Mouse (Mus musculus) heart, embryonic 13.5 days (tissue): ENCODE measurements around the gene Lrrc8c. TPM values are rescaled to one million over a fixed set of nuclear protein-coding genes. Genes with fewer than 3 reads are reported as not detected.

Experiments
- ATAC-seq: fragments of 200-750 bp; cut with Nextera tagmentation; 2 replicates; pipeline ENCODE4 v1.8.0; 2017; ENCODE audit warnings: moderate TSS enrichment; ENCODE audit not compliant: insufficient number of reproducible peaks, low FRiP score, low TSS enrichment; ENCODE audit errors: extremely low read depth
- H3K27ac ChIP-seq: fragments of 300-500 bp; sonication (generic); replicated peaks from 2 replicates; pipeline ENCODE4 v1.5.1; 2015; ENCODE audit warnings: moderate library complexity, mild to moderate bottlenecking, inconsistent platforms
- H3K27me3 ChIP-seq: fragments of 300-500 bp; sonication (generic); replicated peaks from 2 replicates; pipeline ENCODE4 v1.6.1; 2015; ENCODE audit warnings: mild to moderate bottlenecking, inconsistent platforms
- H3K36me3 ChIP-seq: fragments of 300-500 bp; sonication (generic); 2 replicates; pipeline ENCODE4 v1.6.1; 2015; ENCODE audit warnings: mild to moderate bottlenecking, inconsistent platforms
- H3K4me1 ChIP-seq: fragments of 300-500 bp; sonication (generic); 2 replicates; pipeline ENCODE4 v1.6.1; 2015; ENCODE audit warnings: inconsistent platforms
- H3K4me2 ChIP-seq: fragments of 300-500 bp; sonication (generic); 2 replicates; pipeline ENCODE4 v1.6.1; 2015; ENCODE audit warnings: inconsistent platforms, mild to moderate bottlenecking, moderate library complexity
- H3K4me3 ChIP-seq: fragments of 300-500 bp; sonication (generic); 2 replicates; pipeline ENCODE4 v1.5.1; 2015; ENCODE audit warnings: moderate library complexity, mild to moderate bottlenecking, inconsistent platforms
- H3K9ac ChIP-seq: fragments of 300-500 bp; sonication (generic); 2 replicates; pipeline ENCODE4 v1.6.1; 2015; ENCODE audit warnings: inconsistent platforms, mild to moderate bottlenecking, moderate library complexity
- H3K9me3 ChIP-seq: fragments of 300-500 bp; sonication (generic); 2 replicates; pipeline ENCODE4 v1.6.1; 2016; ENCODE audit warnings: inconsistent platforms
- WGBS: fragments of 180-500 bp; shearing (Covaris S2); methylation state at CpG from one replicate; pipeline ENCODE4 v1.1.7; 2015; ENCODE audit warnings: mixed read lengths; 5-methylcytosine and 5-hydroxymethylcytosine counted together
- polyA plus RNA-seq: library from polyadenylated mRNA; unstranded; fragments of >200 nt; fragmentation: Nextera tagmentation; extraction: Ambion mirVana; gene quantifications from 2 replicates; pipeline ENCODE4 v1.2.1, GENCODE M21; 2015

The Lrrc8c gene
- polyA plus RNA-seq, 1 experiment from 2014 or later, result 18.3 TPM

- peaks cover 22% of the 10 kb centered on the region for H3K36me3 ChIP-seq
- H3K9ac ChIP-seq, result no peak overlapping the region
- no peak for ATAC-seq
- no peaks in the 10 kb centered on the region for H3K9me3 ChIP-seq
- WGBS, result 38% methylated on average over 9 of the region's 9 CpGs
- peaks cover 35% of the 10 kb centered on the region for H3K4me1 ChIP-seq
- H3K27ac ChIP-seq, result peak overlapping the region; percentile 55
- H3K4me3 ChIP-seq, result no peak overlapping the region
- no peaks in the 10 kb centered on the region for H3K27me3 ChIP-seq
- H3K4me2 ChIP-seq, result no peak overlapping the region
Observed at GRCm38 (mm10) chr5:105602585-105602984, 83.4 kb downstream of the Lrrc8c start.

GRCm38 (mm10) chr5:105605736-105606135, 86.5 kb downstream of the Lrrc8c start:
- no peak overlapping the region for H3K9ac ChIP-seq
- H3K4me1 ChIP-seq, result peaks cover 18% of the 10 kb centered on the region
- H3K36me3 ChIP-seq, result peaks cover 42% of the 10 kb centered on the region
- no peak overlapping the region for H3K4me3 ChIP-seq
- 87% methylated on average over 9 of the region's 9 CpGs for WGBS
- ATAC-seq, result no peak
- H3K27ac ChIP-seq, result no peak overlapping the region
- no peaks in the 10 kb centered on the region for H3K9me3 ChIP-seq
- H3K4me2 ChIP-seq, result no peak overlapping the region
- no peaks in the 10 kb centered on the region for H3K27me3 ChIP-seq

GRCm38 (mm10) chr5:105609683-105610082, 90.5 kb downstream of the Lrrc8c start:
- ATAC-seq, result no peak
- 74% methylated on average over 12 of the region's 12 CpGs for WGBS
- Histone ChIP-seq H3K9ac (no peak overlapping the region), H3K4me3 (no peak overlapping the region), H3K4me1 (peaks cover 7% of the 10 kb centered on the region), H3K4me2 (no peak overlapping the region), H3K27ac (no peak overlapping the region), H3K36me3 (peaks cover 51% of the 10 kb centered on the region), H3K27me3 (no peaks in the 10 kb centered on the region), H3K9me3 (no peaks in the 10 kb centered on the region)

GRCm38 (mm10) chr5:105613002-105613401, 93.8 kb downstream of the Lrrc8c start:
- H3K27ac ChIP-seq, result no peak overlapping the region
- H3K9me3 ChIP-seq, result no peaks in the 10 kb centered on the region
- peaks cover 31% of the 10 kb centered on the region for H3K36me3 ChIP-seq
- ATAC-seq, result no peak
- H3K9ac ChIP-seq, result no peak overlapping the region
- no peaks in the 10 kb centered on the region for H3K27me3 ChIP-seq
- peaks cover 4% of the 10 kb centered on the region; the same call in 1 of the 2 replicates for H3K4me1 ChIP-seq
- no peak overlapping the region for H3K4me3 ChIP-seq
- WGBS, result 74% methylated on average over 9 of the region's 9 CpGs
- H3K4me2 ChIP-seq, result no peak overlapping the region

GRCm38 (mm10) chr5:105614000-105614399, 94.8 kb downstream of the Lrrc8c start:
- no peak for ATAC-seq
- no peak overlapping the region for H3K4me3 ChIP-seq
- H3K27me3 ChIP-seq, result no peaks in the 10 kb centered on the region
- WGBS, result 59% methylated on average over 5 of the region's 5 CpGs
- H3K4me1 ChIP-seq, result peaks cover 4% of the 10 kb centered on the region; the same call in 1 of the 2 replicates
- no peak overlapping the region for H3K9ac ChIP-seq
- no peak overlapping the region for H3K4me2 ChIP-seq
- peaks cover 22% of the 10 kb centered on the region for H3K36me3 ChIP-seq
- H3K27ac ChIP-seq, result no peak overlapping the region
- H3K9me3 ChIP-seq, result no peaks in the 10 kb centered on the region

GRCm38 (mm10) chr5:105614682-105615434, 95.7 kb downstream of the Lrrc8c start:
- ATAC-seq, result no peak
- Histone ChIP-seq H3K9ac (no peak overlapping the region), H3K4me2 (no peak overlapping the region), H3K36me3 (peaks cover 14% of the 10 kb centered on the region), H3K27ac (no peak overlapping the region), H3K27me3 (no peaks in the 10 kb centered on the region), H3K9me3 (no peaks in the 10 kb centered on the region), H3K4me3 (no peak overlapping the region), H3K4me1 (peaks cover 4% of the 10 kb centered on the region; the same call in 1 of the 2 replicates)
- WGBS, result 59% methylated on average over 9 of the region's 9 CpGs

GRCm38 (mm10) chr5:105615871-105616454, 96.8 kb downstream of the Lrrc8c start:
- Histone ChIP-seq H3K27ac (no peak overlapping the region), H3K4me2 (no peak overlapping the region), H3K4me3 (no peak overlapping the region), H3K9me3 (no peaks in the 10 kb centered on the region), H3K4me1 (peaks cover 4% of the 10 kb centered on the region; the same call in 1 of the 2 replicates), H3K36me3 (peaks cover 10% of the 10 kb centered on the region; the same call in 1 of the 2 replicates), H3K9ac (no peak overlapping the region), H3K27me3 (no peaks in the 10 kb centered on the region)
- no peak for ATAC-seq
- 57% methylated on average over 7 of the region's 7 CpGs for WGBS

- Histone ChIP-seq H3K4me3 (no peak overlapping the region), H3K9ac (no peak overlapping the region), H3K27ac (no peak overlapping the region), H3K4me1 (peaks cover 4% of the 10 kb centered on the region; the same call in 1 of the 2 replicates), H3K27me3 (no peaks in the 10 kb centered on the region), H3K36me3 (peaks cover 5% of the 10 kb centered on the region; the same call in 1 of the 2 replicates), H3K9me3 (no peaks in the 10 kb centered on the region), H3K4me2 (no peak overlapping the region)
- 63% methylated on average over 5 of the region's 5 CpGs for WGBS
- ATAC-seq, result no peak
Observed at GRCm38 (mm10) chr5:105616538-105616937, 97.3 kb downstream of the Lrrc8c start.

- peaks cover 9% of the 10 kb centered on the region for H3K4me1 ChIP-seq
- H3K4me2 ChIP-seq, result no peak overlapping the region
- no peaks in the 10 kb centered on the region for H3K27me3 ChIP-seq
- no peaks in the 10 kb centered on the region for H3K9me3 ChIP-seq
- no peak overlapping the region for H3K4me3 ChIP-seq
- no peak overlapping the region for H3K27ac ChIP-seq
- no peak for ATAC-seq
- no peak overlapping the region for H3K9ac ChIP-seq
- H3K36me3 ChIP-seq, result no peaks in the 10 kb centered on the region
Observed at GRCm38 (mm10) chr5:105618510-105618909, 99.3 kb downstream of the Lrrc8c start.

- no peaks in the 10 kb centered on the region for H3K27me3 ChIP-seq
- 80% methylated on average over 2 of the region's 2 CpGs for WGBS
- no peak for ATAC-seq
- H3K36me3 ChIP-seq, result no peaks in the 10 kb centered on the region
- peaks cover 18% of the 10 kb centered on the region for H3K4me1 ChIP-seq
- H3K9ac ChIP-seq, result no peak overlapping the region
- H3K4me3 ChIP-seq, result no peak overlapping the region
- no peaks in the 10 kb centered on the region for H3K9me3 ChIP-seq
- H3K4me2 ChIP-seq, result no peak overlapping the region
- no peak overlapping the region for H3K27ac ChIP-seq
Observed at GRCm38 (mm10) chr5:105619666-105620065, 100.5 kb downstream of the Lrrc8c start.

- 0 out of 2 replicates have a peak overlapping the region, but pooled peaks have one; percentile 28 for H3K27ac ChIP-seq
- peaks cover 26% of the 10 kb centered on the region for H3K4me1 ChIP-seq
- no peak overlapping the region for H3K4me3 ChIP-seq
- no peak for ATAC-seq
- H3K36me3 ChIP-seq, result no peaks in the 10 kb centered on the region
- H3K27me3 ChIP-seq, result no peaks in the 10 kb centered on the region
- no peaks in the 10 kb centered on the region for H3K9me3 ChIP-seq
- 59% methylated on average over 6 of the region's 6 CpGs for WGBS
- H3K4me2 ChIP-seq, result no peak overlapping the region
- no peak overlapping the region for H3K9ac ChIP-seq
Observed at GRCm38 (mm10) chr5:105620505-105621116, 101.4 kb downstream of the Lrrc8c start.
